Mouse (Mus musculus) stomach, postnatal 0 days (tissue): Measurements from ENCODE around the gene Phospho2. TPM values are rescaled to one million over a fixed set of nuclear protein-coding genes. Genes with fewer than 3 reads are reported as not detected.

Source experiments
- ATAC-seq: fragments of 200-750 bp; cut with Nextera tagmentation; 2 replicates; pipeline ENCODE4 v1.8.0; 2017; ENCODE audit not compliant: low FRiP score, low TSS enrichment
- DNase-seq: peaks from one replicate; pipeline ENCODE4 v3.0.0-alpha.2; 2016; ENCODE audit warnings: low spot score
- H3K27ac ChIP-seq: fragments of 300-500 bp; sonication (generic); replicated peaks from 2 replicates; pipeline ENCODE4 v1.5.1; 2014; ENCODE audit warnings: mild to moderate bottlenecking, control low read depth
- H3K27me3 ChIP-seq: fragments of 300-500 bp; sonication (generic); 2 replicates; pipeline ENCODE4 v1.6.1; 2014; ENCODE audit warnings: low read length; ENCODE audit not compliant: control insufficient read depth, insufficient read depth
- H3K36me3 ChIP-seq: fragments of 300-500 bp; sonication (generic); 2 replicates; pipeline ENCODE4 v1.6.1; 2014; ENCODE audit warnings: low read length, mixed read lengths; ENCODE audit not compliant: control insufficient read depth, insufficient read depth
- H3K4me1 ChIP-seq: fragments of 300-500 bp; sonication (generic); replicated peaks from 2 replicates; pipeline ENCODE4 v1.6.1; 2014; ENCODE audit warnings: antibody characterized with exemption; ENCODE audit not compliant: control insufficient read depth, insufficient read depth
- H3K4me2 ChIP-seq: fragments of 300-500 bp; sonication (generic); replicated peaks from 2 replicates; pipeline ENCODE4 v1.6.1; 2014; ENCODE audit warnings: low read depth, mild to moderate bottlenecking, control low read depth, moderate library complexity
- H3K4me3 ChIP-seq: fragments of 300-500 bp; sonication (generic); 2 replicates; pipeline ENCODE4 v1.5.1; 2014; ENCODE audit warnings: low read depth, low read length, control low read depth
- H3K9ac ChIP-seq: fragments of 300-500 bp; sonication (generic); 2 replicates; pipeline ENCODE4 v1.6.1; 2014; ENCODE audit warnings: mild to moderate bottlenecking, low read length, control low read depth, mixed read lengths
- H3K9me3 ChIP-seq: fragments of 300-500 bp; sonication (generic); 2 replicates; pipeline ENCODE4 v1.6.1; 2016; ENCODE audit warnings: low read length; ENCODE audit not compliant: control insufficient read depth
- CTCF ChIP-seq: IDR thresholded peaks from 2 replicates; pipeline ENCODE4 v1.5.1; 2016; ENCODE audit warnings: antibody characterized with exemption, low read depth, mild to moderate bottlenecking, moderate library complexity
- EP300 ChIP-seq: optimal IDR thresholded peaks from 2 replicates; pipeline ENCODE3; 2016; ENCODE audit warnings: antibody characterized with exemption
- WGBS: fragments of 180-500 bp; shearing (Covaris S2); extraction: QIAGEN DNeasy Blood & Tissue Kit; methylation state at CpG from one replicate; pipeline ENCODE4 v1.1.7; 2014; 5-methylcytosine and 5-hydroxymethylcytosine counted together
- polyA plus RNA-seq: library from polyadenylated mRNA; unstranded; fragments of >200 nt; fragmentation: Nextera tagmentation; extraction: Ambion mirVana; gene quantifications from 2 replicates; pipeline ENCODE4 v1.2.1, GENCODE M21; 2015

The Phospho2 gene
- 19.0 and 19.3 TPM in 2 replicates for polyA plus RNA-seq

- no peaks in the 10 kb centered on the region; the same call in 1 of the 2 replicates for H3K36me3 ChIP-seq
- H3K4me1 ChIP-seq = no peaks in the 10 kb centered on the region
- H3K9me3 ChIP-seq = no peaks in the 10 kb centered on the region
- peak within 1 kb of the TSS; percentile 87 for H3K27ac ChIP-seq
- H3K9ac ChIP-seq = peak within 1 kb of the TSS; percentile 67
- DNase-seq = peak; percentile 99
- TF ChIP-seq CTCF = no peak
- TF ChIP-seq EP300 = no peak
- no peaks in the 10 kb centered on the region for H3K27me3 ChIP-seq
- WGBS = 2% methylated on average over 48 of the region's 48 CpGs
- H3K4me3 ChIP-seq = peak within 1 kb of the TSS; percentile 63
- ATAC-seq = peak; percentile 98
- peak within 1 kb of the TSS; percentile 65 for H3K4me2 ChIP-seq
Measured at GRCm38 (mm10) chr2:69789429-69790069, at the start of gene Phospho2, which contains the start of gene Ccdc173. Gene Phospho2, plus strand, starts transcription at chr2:69789623. Gene Ccdc173, minus strand, starts transcription at chr2:69789575.

GRCm38 (mm10) chr2:69745091-69745490 lies 44.3 kb upstream of the Phospho2 start:
- TF ChIP-seq EP300 (no peak), CTCF (peak; percentile 57)
- Histone ChIP-seq H3K4me2 (no peak overlapping the region), H3K4me1 (no peaks in the 10 kb centered on the region), H3K9ac (no peak overlapping the region), H3K4me3 (no peak overlapping the region), H3K9me3 (no peaks in the 10 kb centered on the region), H3K36me3 (peaks cover 15% of the 10 kb centered on the region), H3K27me3 (no peaks in the 10 kb centered on the region), H3K27ac (no peak overlapping the region)
- ATAC-seq (no peak), DNase-seq (no peak)
- 88% methylated on average over 1 of the region's 1 CpGs for WGBS

GRCm38 (mm10) chr2:69760980-69761379 lies 28.4 kb upstream of the Phospho2 start:
- Histone ChIP-seq H3K27ac (no peak overlapping the region), H3K27me3 (no peaks in the 10 kb centered on the region), H3K4me1 (no peaks in the 10 kb centered on the region), H3K4me2 (no peak overlapping the region), H3K9me3 (no peaks in the 10 kb centered on the region), H3K4me3 (no peak overlapping the region), H3K36me3 (no peaks in the 10 kb centered on the region), H3K9ac (no peak overlapping the region)
- DNase-seq (no peak), ATAC-seq (no peak)
- no peak for TF ChIP-seq CTCF
- no peak for TF ChIP-seq EP300
- 77% methylated on average over 5 of the region's 5 CpGs for WGBS

- ATAC-seq (peak; percentile 47; the same call in 1 of the 2 replicates), DNase-seq (peak; percentile 15)
- H3K27me3 ChIP-seq = no peaks in the 10 kb centered on the region
- H3K9ac ChIP-seq = no peak overlapping the region
- H3K27ac ChIP-seq = no peak overlapping the region
- TF ChIP-seq CTCF = no peak
- no peak for TF ChIP-seq EP300
- H3K9me3 ChIP-seq = no peaks in the 10 kb centered on the region
- H3K36me3 ChIP-seq = no peaks in the 10 kb centered on the region
- no peaks in the 10 kb centered on the region for H3K4me1 ChIP-seq
- H3K4me3 ChIP-seq = no peak overlapping the region
- H3K4me2 ChIP-seq = no peak overlapping the region
- 88% methylated on average over 4 of the region's 4 CpGs for WGBS
Measured at GRCm38 (mm10) chr2:69763340-69763739, 26.1 kb upstream of the Phospho2 start.

- H3K27me3 ChIP-seq = no peaks in the 10 kb centered on the region
- DNase-seq (no peak), ATAC-seq (no peak)
- 69% methylated on average over 1 of the region's 1 CpGs for WGBS
- H3K27ac ChIP-seq = no peak overlapping the region
- H3K36me3 ChIP-seq = no peaks in the 10 kb centered on the region
- no peaks in the 10 kb centered on the region for H3K4me1 ChIP-seq
- no peaks in the 10 kb centered on the region for H3K9me3 ChIP-seq
- TF ChIP-seq EP300 = no peak
- no peak for TF ChIP-seq CTCF
- H3K9ac ChIP-seq = no peak overlapping the region
- H3K4me3 ChIP-seq = no peak overlapping the region
- no peak overlapping the region for H3K4me2 ChIP-seq
Measured at GRCm38 (mm10) chr2:69764716-69765115, 24.7 kb upstream of the Phospho2 start.

GRCm38 (mm10) chr2:69773331-69773730 lies 16.1 kb upstream of the Phospho2 start:
- no peak for TF ChIP-seq EP300
- no peak for TF ChIP-seq CTCF
- Histone ChIP-seq H3K27me3 (no peaks in the 10 kb centered on the region), H3K9ac (no peak overlapping the region), H3K9me3 (no peaks in the 10 kb centered on the region), H3K4me2 (no peak overlapping the region), H3K4me1 (no peaks in the 10 kb centered on the region), H3K36me3 (no peaks in the 10 kb centered on the region), H3K27ac (no peak overlapping the region), H3K4me3 (no peak overlapping the region)
- WGBS = 95% methylated on average over 3 of the region's 3 CpGs
- no peak for ATAC-seq
- no peak for DNase-seq
